Mouse (Mus musculus): Measurements from ENCODE around the gene Mef2d. TPM values are rescaled to one million over a fixed set of nuclear protein-coding genes. Genes with fewer than 3 reads are reported as not detected.
A peak's percentile ranks its signal among the peaks of the same experiment; 100 is the strongest.

The Mef2d gene
- polyA plus RNA-seq, 1 experiment from 2014 or later = 19.8 TPM

GRCm38 (mm10) chr3:88139243-88140177, 2.7 kb upstream of the Mef2d start:
- no peak for ATAC-seq (ENCODE audit: low FRiP score, low read depth)
- H3K27ac ChIP-seq = no peak overlapping the region
- peak overlapping the region; percentile 48 for H3K4me3 ChIP-seq
- WGBS = 14% methylated on average over 25 of the region's 25 CpGs
- H3K9me3 ChIP-seq = no peaks in the 10 kb centered on the region
- peak overlapping the region; percentile 84 for H3K4me2 ChIP-seq (replicated peaks)
- no peaks in the 10 kb centered on the region for H3K36me3 ChIP-seq
- peak overlapping the region; percentile 50 for H3K9ac ChIP-seq
- H3K27me3 ChIP-seq (replicated peaks) = peaks cover 15% of the 10 kb centered on the region
- H3K4me1 ChIP-seq = peaks cover 34% of the 10 kb centered on the region

DNA sequence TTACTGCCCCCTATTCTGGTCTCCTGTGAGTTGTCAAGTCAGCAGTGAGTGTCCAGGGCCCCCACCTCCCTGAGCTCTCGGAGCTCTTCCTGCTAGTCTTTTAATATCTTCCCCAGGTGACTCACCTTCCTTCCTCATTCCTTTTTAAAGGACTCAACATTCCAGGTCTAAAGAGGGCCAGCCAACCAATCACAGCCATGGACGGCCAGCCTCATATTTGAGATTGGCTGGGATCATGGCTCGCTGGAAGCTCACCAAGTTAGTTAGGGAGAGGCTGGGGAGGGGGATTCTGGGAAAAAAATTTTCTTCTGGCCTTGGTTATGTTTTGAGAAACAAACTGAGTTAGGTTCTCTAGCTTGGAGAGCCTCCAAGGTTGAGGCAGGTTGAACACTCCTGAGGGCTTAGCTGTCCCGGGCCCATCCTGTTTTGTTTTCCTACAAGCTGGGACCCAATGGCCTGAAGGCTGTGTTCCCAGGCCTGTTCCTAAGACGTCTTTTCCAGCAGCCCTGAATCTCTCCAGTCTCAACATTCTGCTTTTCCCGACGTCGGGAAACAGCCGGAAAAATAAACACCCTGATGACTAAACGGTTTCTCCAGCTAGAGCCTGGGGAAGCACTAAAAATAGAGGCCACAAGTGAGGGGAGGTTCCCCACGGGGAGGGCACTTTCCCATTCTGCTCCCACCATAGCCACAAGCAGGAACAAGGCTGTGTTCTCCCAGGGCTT, 1.8 kb upstream of the Mef2d start:
- no peak overlapping the region for H3K27ac ChIP-seq
- peaks cover 43% of the 10 kb centered on the region for H3K4me1 ChIP-seq
- H3K4me2 ChIP-seq (replicated peaks) = peak overlapping the region; percentile 84; the same call in 1 of the 2 replicates
- H3K9ac ChIP-seq = no peak overlapping the region
- no peak overlapping the region for H3K4me3 ChIP-seq
- peaks cover 15% of the 10 kb centered on the region for H3K27me3 ChIP-seq (replicated peaks)
- no peaks in the 10 kb centered on the region for H3K9me3 ChIP-seq
- H3K36me3 ChIP-seq = no peaks in the 10 kb centered on the region
- 26% methylated on average over 11 of the region's 11 CpGs for WGBS
- no peak for ATAC-seq (ENCODE audit: low FRiP score, low read depth)

GRCm38 (mm10) chr3:88140903-88141430, 1.2 kb upstream of the Mef2d start:
- peak overlapping the region; percentile 79 for H3K4me2 ChIP-seq (replicated peaks)
- 44% methylated on average over 6 of the region's 6 CpGs for WGBS
- no peaks in the 10 kb centered on the region for H3K9me3 ChIP-seq
- no peaks in the 10 kb centered on the region for H3K36me3 ChIP-seq
- H3K27ac ChIP-seq = no peak overlapping the region
- H3K27me3 ChIP-seq (replicated peaks) = peaks cover 15% of the 10 kb centered on the region
- H3K9ac ChIP-seq = no peak overlapping the region
- no peak overlapping the region for H3K4me3 ChIP-seq
- peaks cover 49% of the 10 kb centered on the region for H3K4me1 ChIP-seq
- ATAC-seq (ENCODE audit: low FRiP score, low read depth) = no peak

GRCm38 (mm10) chr3:88141439-88141786, 759 bp upstream of the Mef2d start:
- no peaks in the 10 kb centered on the region for H3K36me3 ChIP-seq
- H3K9ac ChIP-seq = peak overlapping the region; percentile 38; the same call in 1 of the 2 replicates
- peak overlapping the region; percentile 93; the same call in 1 of the 2 replicates for H3K4me3 ChIP-seq
- peaks cover 15% of the 10 kb centered on the region for H3K27me3 ChIP-seq (replicated peaks)
- peak overlapping the region; percentile 79 for H3K4me2 ChIP-seq (replicated peaks)
- WGBS = 13% methylated on average over 9 of the region's 9 CpGs
- no peak for ATAC-seq (ENCODE audit: low FRiP score, low read depth)
- H3K9me3 ChIP-seq = no peaks in the 10 kb centered on the region
- H3K4me1 ChIP-seq = peaks cover 53% of the 10 kb centered on the region
- no peak overlapping the region for H3K27ac ChIP-seq

- peak overlapping the region; percentile 79 for H3K4me2 ChIP-seq (replicated peaks)
- H3K36me3 ChIP-seq = no peaks in the 10 kb centered on the region
- under 1% methylated on average over 57 of the region's 57 CpGs for WGBS
- H3K27me3 ChIP-seq (replicated peaks) = peaks cover 15% of the 10 kb centered on the region
- peak overlapping the region; percentile 89 for H3K9ac ChIP-seq
- H3K4me3 ChIP-seq = peak overlapping the region; percentile 93
- no peaks in the 10 kb centered on the region for H3K9me3 ChIP-seq
- peaks cover 64% of the 10 kb centered on the region for H3K4me1 ChIP-seq
- H3K27ac ChIP-seq = peak overlapping the region; percentile 98
- ATAC-seq (ENCODE audit: low FRiP score, low read depth) = peak; percentile 60
Measured at GRCm38 (mm10) chr3:88142546-88142915, 359 bp downstream of the Mef2d start.

- peak overlapping the region; percentile 89 for H3K9ac ChIP-seq
- peak; percentile 13; the same call in 1 of the 2 replicates for ATAC-seq (ENCODE audit: low FRiP score, low read depth)
- H3K4me1 ChIP-seq = peaks cover 69% of the 10 kb centered on the region
- H3K4me3 ChIP-seq = peak overlapping the region; percentile 93
- H3K9me3 ChIP-seq = no peaks in the 10 kb centered on the region
- H3K36me3 ChIP-seq = no peaks in the 10 kb centered on the region
- WGBS = 1% methylated on average over 33 of the region's 33 CpGs
- H3K27ac ChIP-seq = peak overlapping the region; percentile 98
- H3K27me3 ChIP-seq (replicated peaks) = peaks cover 15% of the 10 kb centered on the region
- peak overlapping the region; percentile 79 for H3K4me2 ChIP-seq (replicated peaks)
Measured at GRCm38 (mm10) chr3:88142916-88143771, 972 bp downstream of the Mef2d start.

DNA sequence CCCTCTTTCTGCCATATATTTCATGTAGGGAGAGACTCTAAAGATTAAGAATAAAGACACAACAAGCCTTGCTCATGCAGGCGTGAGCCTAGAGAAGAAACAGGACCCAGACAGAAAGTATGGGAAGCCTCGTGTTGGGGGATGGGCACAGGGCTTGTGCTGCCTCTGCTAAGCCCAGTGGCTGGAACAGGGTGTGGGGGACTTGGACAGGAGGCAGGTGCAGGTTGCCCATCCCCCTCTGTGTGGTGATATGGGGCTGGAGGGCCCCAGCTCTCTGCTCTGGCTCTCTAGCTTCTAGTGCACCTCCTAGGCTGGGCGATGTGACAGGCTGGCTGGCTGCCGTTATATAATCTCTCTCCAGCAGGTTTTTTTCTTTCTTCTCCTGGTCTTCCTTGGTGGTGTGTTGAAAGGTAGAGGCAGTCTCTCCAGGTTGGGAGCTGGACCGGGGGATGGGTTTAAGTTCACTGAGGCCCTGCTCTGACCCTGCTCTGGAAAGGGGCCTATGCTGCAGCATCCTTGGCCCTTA, 1.9 kb downstream of the Mef2d start:
- no peaks in the 10 kb centered on the region for H3K36me3 ChIP-seq
- no peak overlapping the region for H3K27ac ChIP-seq
- 21% methylated on average over 5 of the region's 5 CpGs for WGBS
- H3K4me1 ChIP-seq = peaks cover 76% of the 10 kb centered on the region
- peak overlapping the region; percentile 89 for H3K9ac ChIP-seq
- no peak for ATAC-seq (ENCODE audit: low FRiP score, low read depth)
- H3K9me3 ChIP-seq = no peaks in the 10 kb centered on the region
- H3K4me2 ChIP-seq (replicated peaks) = peak overlapping the region; percentile 79
- peak overlapping the region; percentile 93 for H3K4me3 ChIP-seq
- H3K27me3 ChIP-seq (replicated peaks) = peaks cover 15% of the 10 kb centered on the region

DNA sequence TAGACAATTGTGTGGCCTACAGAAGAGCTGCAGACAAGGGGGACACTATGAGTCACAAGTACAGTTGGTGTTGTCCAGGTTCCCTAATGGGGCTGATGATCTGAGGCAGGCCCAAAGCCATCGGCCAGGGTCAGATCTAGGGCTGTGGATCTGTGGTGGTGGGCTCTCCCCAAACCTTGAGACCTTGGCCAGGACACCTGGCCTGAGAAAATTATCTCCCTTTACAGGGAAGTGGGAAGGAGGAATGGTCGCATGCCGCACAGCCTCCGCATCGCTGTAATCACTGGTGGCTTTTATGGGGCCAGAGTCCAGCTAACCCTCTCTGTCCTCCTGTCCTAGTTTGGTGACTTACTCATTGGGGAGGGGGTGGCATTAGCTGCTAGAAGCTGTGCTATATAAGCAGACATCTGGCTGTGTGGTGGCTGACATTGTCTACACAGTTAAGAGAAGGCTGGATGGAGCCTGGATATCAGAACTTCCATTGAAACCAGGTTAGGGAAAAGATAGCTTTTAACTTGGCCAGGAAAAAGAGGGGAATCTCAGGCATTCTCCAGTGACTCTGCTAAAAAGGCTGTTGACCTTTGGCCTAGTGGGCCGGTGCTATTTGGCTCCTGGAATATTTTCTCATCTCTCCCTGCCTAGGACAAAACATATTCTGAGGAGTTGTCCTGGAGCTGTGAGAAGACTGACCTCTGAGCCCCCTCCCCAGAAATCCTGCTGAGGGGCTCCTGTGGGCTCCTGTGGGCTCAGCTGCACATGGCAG, 2.7 kb downstream of the Mef2d start:
- H3K27me3 ChIP-seq (replicated peaks) = peaks cover 12% of the 10 kb centered on the region
- H3K4me1 ChIP-seq = peaks cover 76% of the 10 kb centered on the region
- no peak overlapping the region for H3K27ac ChIP-seq
- H3K4me2 ChIP-seq (replicated peaks) = peak overlapping the region; percentile 79
- peak overlapping the region; percentile 89 for H3K9ac ChIP-seq
- ATAC-seq (ENCODE audit: low FRiP score, low read depth) = no peak
- 0 out of 2 replicates have a peak overlapping the region, but pooled peaks have one; percentile 93 for H3K4me3 ChIP-seq
- no peaks in the 10 kb centered on the region for H3K36me3 ChIP-seq
- H3K9me3 ChIP-seq = no peaks in the 10 kb centered on the region
- WGBS = 58% methylated on average over 6 of the region's 6 CpGs

- no peak overlapping the region for H3K4me3 ChIP-seq
- WGBS = 43% methylated on average over 4 of the region's 4 CpGs
- H3K4me1 ChIP-seq = peaks cover 80% of the 10 kb centered on the region
Measured at GRCm38 (mm10) chr3:88145411-88145782, 3.2 kb downstream of the Mef2d start.

DNA sequence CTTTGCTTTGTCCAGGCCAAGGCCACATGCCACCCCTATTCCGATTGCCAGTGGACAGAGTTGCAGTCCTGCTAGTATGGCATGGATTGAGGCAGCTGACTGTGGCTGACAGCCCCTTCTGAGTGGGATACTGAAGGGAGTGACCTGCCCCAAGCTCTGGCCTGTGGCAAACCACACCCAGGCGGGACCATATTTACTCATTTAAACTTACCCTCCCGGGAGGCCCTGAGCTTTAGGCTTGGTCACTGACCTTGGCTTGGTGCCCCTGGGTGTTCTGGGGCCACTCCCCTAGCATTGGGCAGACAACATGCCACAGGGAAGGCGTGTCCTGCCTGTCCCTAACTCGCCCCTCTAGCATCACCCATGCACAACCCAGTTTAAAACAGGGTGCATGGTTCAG, 3.8 kb downstream of the Mef2d start:
- peak overlapping the region; percentile 33 for H3K9ac ChIP-seq
- H3K36me3 ChIP-seq = no peaks in the 10 kb centered on the region
- no peak overlapping the region for H3K27ac ChIP-seq
- no peaks in the 10 kb centered on the region for H3K9me3 ChIP-seq
- H3K27me3 ChIP-seq (replicated peaks) = peaks cover 2% of the 10 kb centered on the region; the same call in 1 of the 2 replicates
- no peak overlapping the region for H3K4me3 ChIP-seq
- peaks cover 86% of the 10 kb centered on the region for H3K4me1 ChIP-seq
- ATAC-seq (ENCODE audit: low FRiP score, low read depth) = no peak
- H3K4me2 ChIP-seq (replicated peaks) = peak overlapping the region; percentile 79
- WGBS = 71% methylated on average over 5 of the region's 5 CpGs

More at GRCm38 (mm10) chr3:88145411-88145782, 3.2 kb downstream of the Mef2d start:
- Histone ChIP-seq H3K4me2 (replicated peaks) (peak overlapping the region; percentile 79), H3K27ac (no peak overlapping the region), H3K36me3 (no peaks in the 10 kb centered on the region), H3K9ac (peak overlapping the region; percentile 33), H3K9me3 (no peaks in the 10 kb centered on the region), H3K27me3 (replicated peaks) (peaks cover 7% of the 10 kb centered on the region; the same call in 1 of the 2 replicates)
- no peak for ATAC-seq (ENCODE audit: low FRiP score, low read depth)
